In the genomic region with DNA sequence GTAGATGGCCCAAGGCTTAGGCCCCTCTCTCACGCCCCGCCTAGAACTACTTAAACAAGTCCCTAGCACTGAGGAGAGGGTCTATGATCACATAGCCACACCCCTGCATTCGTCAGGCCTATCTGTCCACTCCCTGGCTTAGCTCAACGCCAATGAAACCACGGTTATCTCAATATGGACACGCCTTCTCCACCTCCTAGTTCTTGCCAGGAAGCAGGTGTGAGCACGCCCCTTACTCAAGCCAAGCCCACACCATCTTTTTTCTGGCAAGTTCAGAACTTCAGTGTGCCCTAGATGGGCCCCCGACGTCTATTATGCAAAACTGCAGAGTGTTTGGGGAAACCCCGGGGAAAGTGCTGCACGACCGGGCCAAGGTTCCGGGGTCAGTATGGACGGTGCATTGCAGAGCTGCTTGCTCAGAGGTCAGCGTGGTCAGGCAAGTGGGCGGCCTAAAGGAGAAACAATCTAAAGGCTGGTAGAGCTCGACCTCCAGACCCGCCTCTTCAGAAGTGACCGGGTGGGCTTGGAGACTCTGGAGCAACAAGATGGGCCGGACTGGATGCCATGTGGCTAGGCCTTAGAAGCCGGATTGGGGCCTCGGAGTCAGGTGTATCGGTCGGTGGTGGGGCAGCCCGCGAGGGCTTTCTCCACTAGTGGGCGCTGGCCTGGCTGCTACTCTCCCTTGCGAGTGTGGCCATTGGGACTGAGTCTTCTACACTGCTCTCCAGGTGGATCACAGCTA, we compare ENCODE assay signal across 7 mouse cellular contexts. TPM values are rescaled to one million over a fixed set of nuclear protein-coding genes. Genes with fewer than 3 reads are reported as not detected.
A peak's percentile ranks its signal among the peaks of the same experiment; 100 is the strongest.
DNase-seq lines count a peak whose midpoint lies in the region; ATAC-seq and TF ChIP-seq lines count a peak whose summit lies in the region.

A gene (minus strand): TSS at position 41 of the 742 bp plus-strand sequence.

- TF ChIP-seq POLR2A in thymus, adult 2 months (IDR thresholded peaks at IDR 0.05; ENCODE audit: control insufficient read depth, extremely low read depth, insufficient read depth, low read length, poor library complexity): no peak

- no peaks in the 10 kb centered on the region for H3K4me1 ChIP-seq in thymus, adult 2 months (replicated peaks; ENCODE audit: control insufficient read depth, insufficient read depth, low read length)
- no peaks in the 10 kb centered on the region; the same call in 1 of the 2 replicates for H3K4me1 ChIP-seq in embryonic facial prominence, embryonic 14.5 days (ENCODE audit: control insufficient read depth, insufficient read depth, low read length)
- H3K4me1 ChIP-seq in liver, embryonic 14.5 days (replicated peaks; ENCODE audit: control insufficient read depth in 2 of 2, insufficient read depth in 2 of 2, low read length in 1 of 2): no peaks in the 10 kb centered on the region

- no peak within 1 kb of the TSS for H3K4me3 ChIP-seq in thymus, adult 2 months (ENCODE audit: control insufficient read depth, insufficient read depth, low read length)
- peak within 1 kb of the TSS; percentile 17; the same call in 1 of the 2 replicates for H3K4me3 ChIP-seq in embryonic facial prominence, embryonic 14.5 days (ENCODE audit: low read depth, low read length)
- peak within 1 kb of the TSS; percentile 6 to 26; a peak in 2 of 4 replicates for H3K4me3 ChIP-seq in liver, embryonic 14.5 days (ENCODE audit: insufficient read depth in 1 of 2, low read depth in 2 of 2, low read length in 2 of 2)

- H3K27ac ChIP-seq in thymus, adult 2 months (ENCODE audit: control insufficient read depth, insufficient read depth, low read length): no peak within 1 kb of the TSS
- H3K27ac ChIP-seq in embryonic facial prominence, embryonic 14.5 days (replicated peaks; ENCODE audit: low read depth, low read length): no peak within 1 kb of the TSS
- H3K27ac ChIP-seq in liver, embryonic 14.5 days: no peak within 1 kb of the TSS

- H3K9ac ChIP-seq in embryonic facial prominence, embryonic 14.5 days (ENCODE audit: low read depth, low read length): peak within 1 kb of the TSS; percentile 30
- no peak within 1 kb of the TSS for H3K9ac ChIP-seq in liver, embryonic 14.5 days (replicated peaks)

- DNase-seq in thymus, adult 2 months: no peak
- DNase-seq in thymus, adult 18-20 months: no peak
- peak; percentile 79 for DNase-seq in embryonic facial prominence, embryonic 14.5 days (ENCODE audit: low spot score)
- peak; percentile 37 to 50 (median 46) for DNase-seq in liver, embryonic 14.5 days (ENCODE audit: low read depth in 3 of 3, low spot score in 3 of 3)
- DNase-seq in yolk sac, embryonic 10.5 days (ENCODE audit: low spot score): peak; percentile 40
- DNase-seq in spleen, adult 18-20 months: no peak
- DNase-seq in gastrocnemius, adult 18-20 months (ENCODE audit: low spot score): no peak

- ATAC-seq in embryonic facial prominence, embryonic 14.5 days (ENCODE audit: low read depth): peak; percentile 77
- peak; percentile 77 for ATAC-seq in liver, embryonic 14.5 days (ENCODE audit: insufficient read depth)

- H3K4me2 ChIP-seq in embryonic facial prominence, embryonic 14.5 days (ENCODE audit: low read depth, low read length): peak within 1 kb of the TSS; percentile 32
- H3K4me2 ChIP-seq in liver, embryonic 14.5 days (ENCODE audit: low read depth): peak within 1 kb of the TSS; percentile 56

- TF ChIP-seq CTCF in thymus, adult 2 months (IDR thresholded peaks at IDR 0.05; ENCODE audit: borderline replicate concordance, control insufficient read depth, extremely low read depth, insufficient read depth, low read length, poor library complexity): peak; percentile 31; the same call in 1 of the 2 replicates
- peak; percentile 63 for TF ChIP-seq CTCF in liver, embryonic 14.5 days (IDR thresholded peaks at IDR 0.05; ENCODE audit: low read depth)

- H3K27me3 ChIP-seq in thymus, adult 2 months (ENCODE audit: control insufficient read depth, insufficient read depth, low read length): no peaks in the 10 kb centered on the region
- 0 out of 2 replicates have a peak, but pooled peaks cover 11% of the 10 kb centered on the region for H3K27me3 ChIP-seq in embryonic facial prominence, embryonic 14.5 days (replicated peaks; ENCODE audit: control insufficient read depth, insufficient read depth, low read length)
- H3K27me3 ChIP-seq in liver, embryonic 14.5 days (ENCODE audit: control insufficient read depth, insufficient read depth, low read length): no peaks in the 10 kb centered on the region

- no peaks in the 10 kb centered on the region for H3K36me3 ChIP-seq in thymus, adult 2 months (ENCODE audit: control insufficient read depth, insufficient read depth, low read length)
- H3K36me3 ChIP-seq in embryonic facial prominence, embryonic 14.5 days (ENCODE audit: control insufficient read depth, insufficient read depth, low read length): no peaks in the 10 kb centered on the region
- H3K36me3 ChIP-seq in liver, embryonic 14.5 days (replicated peaks; ENCODE audit: control insufficient read depth, insufficient read depth, low read depth): no peaks in the 10 kb centered on the region

- H3K9me3 ChIP-seq in embryonic facial prominence, embryonic 14.5 days (ENCODE audit: control insufficient read depth, low read length): no peaks in the 10 kb centered on the region
- H3K9me3 ChIP-seq in liver, embryonic 14.5 days (ENCODE audit: control insufficient read depth, low read length): no peaks in the 10 kb centered on the region

- WGBS in thymus, adult 2 months: 69% methylated on average over 28 of the region's 28 CpGs
- WGBS in embryonic facial prominence, embryonic 14.5 days: 48% methylated on average over 27 of the region's 28 CpGs
- 43% methylated on average over 28 of the region's 28 CpGs for WGBS in liver, embryonic 14.5 days (ENCODE audit: insufficient replicate concordance)

- TF ChIP-seq EP300 in liver, embryonic 14.5 days (IDR thresholded peaks at IDR 0.05; ENCODE audit: low read depth): no peak

RNA-seq across cellular contexts. Expression of the gene that starts here (rescaled TPM):
- 0.24 and 0.44 TPM in 2 replicates for polyA plus RNA-seq in thymus, adult 2 months (2012; rRNA removed)
- 0.38 and 0.71 TPM in 2 replicates for polyA plus RNA-seq in embryonic facial prominence, embryonic 14.5 days (2014; fragmentation: Nextera tagmentation; extraction: Ambion mirVana)
- polyA plus RNA-seq in liver, embryonic 14.5 days (2012; rRNA removed): 0.95 and 1.1 TPM in 2 replicates
- 1.2 and 1.8 TPM in 2 replicates for polyA plus RNA-seq in liver, embryonic 14.5 days (2014; fragmentation: Nextera tagmentation; extraction: Ambion mirVana)
- not detected for total RNA-seq in gastrocnemius, adult 18-20 months (2021)

Comparison
In these comparisons a context has a peak if more than half of its experiments do, and no peak if none do; other contexts are left out.
1. Peak in DNase-seq, ATAC-seq, H3K4me3 ChIP-seq, H3K9ac ChIP-seq and H3K4me2 ChIP-seq in embryonic facial prominence, embryonic 14.5 days; RNA of the gene not detected or under 1 TPM.
2. DNase-seq: peak in liver, embryonic 14.5 days (3 of 3) and yolk sac, embryonic 10.5 days (single experiment); none in thymus, adult 2 months (single experiment), thymus, adult 18-20 months (0 of 2), spleen, adult 18-20 months (0 of 2) and gastrocnemius, adult 18-20 months (single experiment).